Mouse (Mus musculus): ENCODE measurements around the gene Rassf8. TPM values are rescaled to one million over a fixed set of nuclear protein-coding genes. Genes with fewer than 3 reads are reported as not detected.

The Rassf8 gene
- polyA plus RNA-seq, 1 experiment = 6.3 TPM

DNA sequence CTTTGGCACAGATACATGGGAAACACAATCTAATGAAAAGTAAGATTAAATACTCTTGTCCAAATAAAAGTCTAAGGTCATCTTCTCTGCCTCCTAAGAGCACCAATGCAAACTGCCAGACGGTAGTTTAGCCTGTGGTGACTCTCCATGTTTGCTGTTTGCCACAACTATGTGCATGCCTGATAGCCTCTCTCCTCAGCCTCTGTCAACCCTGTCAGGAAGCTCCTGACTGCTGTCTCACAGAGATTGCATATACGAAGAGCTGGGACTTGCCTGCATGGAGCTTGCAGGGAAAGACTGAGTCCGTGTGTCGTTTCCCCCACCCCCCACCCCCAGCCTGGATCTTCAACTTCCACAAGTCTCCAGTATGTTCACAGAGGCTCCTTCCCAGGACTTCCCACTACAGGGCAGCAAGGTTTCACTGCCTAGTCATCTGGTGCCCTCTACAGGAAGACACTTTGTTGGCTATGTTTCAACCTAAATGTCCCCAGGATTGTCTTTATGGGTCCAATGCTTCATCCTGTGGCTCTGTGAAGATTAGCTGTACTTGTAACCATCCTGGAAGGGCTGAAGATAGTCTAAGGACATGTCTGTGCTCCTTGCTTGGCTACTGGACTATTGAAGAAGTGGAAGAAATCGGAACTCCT, 77.2 kb downstream of the Rassf8 start:
- Histone ChIP-seq H3K4me2 (ENCODE audit: low read depth) (no peak overlapping the region), H3K4me3 (no peak overlapping the region), H3K27me3 (ENCODE audit: control insufficient read depth, insufficient read depth, insufficient read length) (no peaks in the 10 kb centered on the region), H3K79me2 (ENCODE audit: control insufficient read depth, insufficient read depth) (no peaks in the 10 kb centered on the region), H3ac (ENCODE audit: control insufficient read depth, insufficient read length) (no peak overlapping the region), H3K36me3 (ENCODE audit: control insufficient read depth, insufficient read depth) (no peaks in the 10 kb centered on the region)
- TF ChIP-seq MAX (IDR thresholded peaks at IDR 0.05; ENCODE audit: low read depth) = no peak
- TF ChIP-seq TCF3 (IDR thresholded peaks at IDR 0.05; ENCODE audit: insufficient read length, low read depth) = no peak
- no peak for TF ChIP-seq E2F4 (IDR thresholded peaks at IDR 0.05; ENCODE audit: insufficient read depth)

DNA sequence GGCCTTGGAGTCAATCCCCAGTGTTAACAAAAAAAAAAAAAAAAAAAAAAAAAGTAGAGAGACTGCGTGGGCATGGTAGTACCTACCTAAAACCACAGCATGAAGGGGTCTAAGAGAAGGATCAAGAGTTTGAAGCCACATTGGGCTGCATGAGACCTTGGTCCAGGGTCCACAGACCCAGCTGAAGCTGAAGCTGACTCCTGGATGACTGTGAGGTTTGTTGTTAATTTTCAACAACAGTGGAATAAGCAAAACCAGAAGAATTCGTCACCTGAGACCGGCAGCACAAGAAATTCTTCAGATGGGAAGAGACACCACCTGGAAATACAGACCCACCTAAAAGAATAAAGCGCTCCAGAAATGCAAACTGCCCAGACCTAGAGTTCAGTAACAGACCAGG, 79.8 kb downstream of the Rassf8 start:
- Histone ChIP-seq H3K36me3 (ENCODE audit: control insufficient read depth, insufficient read depth) (no peaks in the 10 kb centered on the region), H3K4me3 (no peak overlapping the region), H3K27me3 (ENCODE audit: control insufficient read depth, insufficient read depth, insufficient read length) (no peaks in the 10 kb centered on the region), H3K4me2 (ENCODE audit: low read depth) (no peak overlapping the region), H3ac (ENCODE audit: control insufficient read depth, insufficient read length) (no peak overlapping the region), H3K79me2 (ENCODE audit: control insufficient read depth, insufficient read depth) (no peaks in the 10 kb centered on the region)
- no peak for TF ChIP-seq MAX (IDR thresholded peaks at IDR 0.05; ENCODE audit: low read depth)
- no peak for TF ChIP-seq REST (IDR thresholded peaks at IDR 0.05; ENCODE audit: insufficient read depth, insufficient read length)
- no peak for TF ChIP-seq TCF12 (IDR thresholded peaks at IDR 0.05; ENCODE audit: insufficient read depth, poor library complexity, severe bottlenecking)

DNA sequence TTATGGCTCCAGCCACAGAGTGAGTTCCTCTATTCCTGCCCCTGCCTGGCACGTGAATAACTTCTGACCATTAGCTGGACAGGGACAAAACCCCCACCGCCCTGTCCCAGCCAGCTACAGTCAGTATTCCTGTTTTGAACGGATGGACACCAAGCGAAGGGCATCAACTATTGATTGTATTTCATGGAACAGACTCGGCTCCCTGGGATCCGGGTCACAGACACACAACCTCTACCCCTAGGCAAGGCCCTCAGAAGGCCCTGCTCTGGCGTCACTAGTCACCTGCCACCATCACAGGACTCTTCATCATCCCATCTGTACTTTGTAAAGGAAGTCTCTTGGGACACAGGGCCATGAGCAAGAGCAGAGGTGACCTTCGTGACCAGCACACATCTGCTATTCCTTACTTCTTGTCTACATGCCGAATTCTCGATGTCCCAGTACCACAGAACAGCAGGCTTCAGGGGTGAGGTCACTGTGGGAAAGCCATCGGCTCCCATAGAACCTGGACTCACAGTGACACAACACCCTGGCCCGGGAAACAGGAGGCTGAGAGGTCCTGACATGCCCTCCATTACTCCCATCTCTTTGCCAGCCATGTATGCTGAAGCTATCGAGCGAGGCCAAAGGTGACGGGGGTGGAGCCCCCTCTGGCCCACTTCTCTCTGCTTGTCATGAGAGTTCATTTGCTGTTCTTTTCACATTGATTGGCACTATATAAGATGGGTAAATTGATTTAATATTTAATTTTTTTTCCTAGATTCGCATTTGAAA, 82.7 kb downstream of the Rassf8 start:
- H3K79me2 ChIP-seq (ENCODE audit: control insufficient read depth, insufficient read depth) = no peaks in the 10 kb centered on the region
- TF ChIP-seq E2F4 (IDR thresholded peaks at IDR 0.05; ENCODE audit: insufficient read depth) = no peak
- TF ChIP-seq SRF (IDR thresholded peaks at IDR 0.05; ENCODE audit: control insufficient read depth, insufficient read length, low read depth) = no peak
- no peak for TF ChIP-seq CEBPB (IDR thresholded peaks at IDR 0.05; ENCODE audit: insufficient read depth, poor library complexity, severe bottlenecking)
- TF ChIP-seq USF1 (IDR thresholded peaks at IDR 0.05; ENCODE audit: low read depth) = no peak
- no peak for TF ChIP-seq POLR2AphosphoS2 (IDR thresholded peaks at IDR 0.05; ENCODE audit: insufficient read length, low read depth)
- TF ChIP-seq MYOG (IDR thresholded peaks at IDR 0.05; ENCODE audit: control insufficient read depth in 1 of 3, insufficient read depth in 1 of 3, insufficient read length in 2 of 3, low read depth in 2 of 3) = no peak
- H3K27me3 ChIP-seq (ENCODE audit: control insufficient read depth, insufficient read depth, insufficient read length) = no peaks in the 10 kb centered on the region
- no peaks in the 10 kb centered on the region for H3K36me3 ChIP-seq (ENCODE audit: control insufficient read depth, insufficient read depth)
- no peak overlapping the region for H3ac ChIP-seq (ENCODE audit: control insufficient read depth, insufficient read length)
- no peak overlapping the region for H3K4me2 ChIP-seq (ENCODE audit: low read depth)
- H3K4me3 ChIP-seq = no peak overlapping the region

DNA sequence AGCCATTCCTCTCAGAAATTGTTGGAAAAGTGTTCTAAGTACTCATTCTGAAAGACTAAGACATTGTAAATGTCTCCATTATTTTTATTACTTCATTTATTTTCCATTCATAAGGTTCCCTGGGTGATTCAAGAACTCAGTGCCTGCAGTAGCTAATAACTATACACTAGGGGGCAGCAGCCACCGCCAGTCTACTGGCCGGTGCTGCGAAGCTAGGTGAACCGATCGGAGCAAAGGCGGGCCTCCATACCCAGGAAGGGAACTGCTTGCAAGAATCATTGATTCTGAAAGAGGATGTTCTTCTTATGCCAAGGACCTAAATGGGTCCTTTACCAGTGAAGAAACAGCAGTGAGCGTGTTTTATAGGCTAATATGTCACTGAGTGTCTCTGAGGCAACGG, 83.6 kb downstream of the Rassf8 start:
- Histone ChIP-seq H3ac (ENCODE audit: control insufficient read depth, insufficient read length) (no peak overlapping the region), H3K79me2 (ENCODE audit: control insufficient read depth, insufficient read depth) (no peaks in the 10 kb centered on the region), H3K27me3 (ENCODE audit: control insufficient read depth, insufficient read depth, insufficient read length) (no peaks in the 10 kb centered on the region), H3K4me2 (ENCODE audit: low read depth) (no peak overlapping the region), H3K4me3 (no peak overlapping the region), H3K36me3 (ENCODE audit: control insufficient read depth, insufficient read depth) (no peaks in the 10 kb centered on the region)
- TF ChIP-seq TCF12 (IDR thresholded peaks at IDR 0.05; ENCODE audit: insufficient read depth, poor library complexity, severe bottlenecking) (no peak), REST (IDR thresholded peaks at IDR 0.05; ENCODE audit: insufficient read depth, insufficient read length) (no peak), POLR2AphosphoS2 (IDR thresholded peaks at IDR 0.05; ENCODE audit: insufficient read length, low read depth) (no peak), USF1 (IDR thresholded peaks at IDR 0.05; ENCODE audit: low read depth) (no peak), MAX (IDR thresholded peaks at IDR 0.05; ENCODE audit: low read depth) (no peak), MYOG (IDR thresholded peaks at IDR 0.05; ENCODE audit: control insufficient read depth in 1 of 3, insufficient read depth in 1 of 3, insufficient read length in 2 of 3, low read depth in 2 of 3) (no peak), E2F4 (IDR thresholded peaks at IDR 0.05; ENCODE audit: insufficient read depth) (no peak), MYOD1 (IDR thresholded peaks at IDR 0.05; ENCODE audit: control insufficient read depth in 1 of 3, insufficient read length in 2 of 3, low read depth in 2 of 3) (no peak), CEBPB (IDR thresholded peaks at IDR 0.05; ENCODE audit: insufficient read depth, poor library complexity, severe bottlenecking) (no peak), TCF3 (IDR thresholded peaks at IDR 0.05; ENCODE audit: insufficient read length, low read depth) (no peak), SRF (IDR thresholded peaks at IDR 0.05; ENCODE audit: control insufficient read depth, insufficient read length, low read depth) (no peak), POLR2A (IDR thresholded peaks at IDR 0.05; ENCODE audit: insufficient read length, low read depth) (no peak)

DNA sequence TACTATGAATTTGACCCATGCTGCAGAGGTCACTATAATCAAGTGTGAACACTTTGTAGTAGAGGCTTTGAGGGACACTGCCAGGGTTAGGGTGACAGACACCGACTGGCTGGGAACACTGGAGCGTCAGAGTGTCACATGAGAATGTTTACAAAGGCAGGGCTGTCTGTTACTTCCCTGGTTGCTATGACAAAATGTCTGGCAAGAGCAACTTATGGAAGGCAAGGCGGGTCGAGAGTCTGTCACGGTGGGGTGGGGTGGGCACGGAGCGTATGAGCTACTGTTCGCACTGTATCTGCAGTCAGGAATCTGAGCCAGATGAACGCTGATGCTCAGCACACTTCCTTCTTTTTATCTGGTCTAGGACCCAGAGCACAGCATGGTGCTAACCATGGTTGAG, 84.1 kb downstream of the Rassf8 start:
- H3K79me2 ChIP-seq (ENCODE audit: control insufficient read depth, insufficient read depth) = no peaks in the 10 kb centered on the region
- H3K36me3 ChIP-seq (ENCODE audit: control insufficient read depth, insufficient read depth) = no peaks in the 10 kb centered on the region
- H3K27me3 ChIP-seq (ENCODE audit: control insufficient read depth, insufficient read depth, insufficient read length) = no peaks in the 10 kb centered on the region
- no peak for TF ChIP-seq REST (IDR thresholded peaks at IDR 0.05; ENCODE audit: insufficient read depth, insufficient read length)
- no peak for TF ChIP-seq TCF12 (IDR thresholded peaks at IDR 0.05; ENCODE audit: insufficient read depth, poor library complexity, severe bottlenecking)
- TF ChIP-seq MYOG (IDR thresholded peaks at IDR 0.05; ENCODE audit: control insufficient read depth in 1 of 3, insufficient read depth in 1 of 3, insufficient read length in 2 of 3, low read depth in 2 of 3) = no peak
- no peak for TF ChIP-seq SRF (IDR thresholded peaks at IDR 0.05; ENCODE audit: control insufficient read depth, insufficient read length, low read depth)
- TF ChIP-seq CEBPB (IDR thresholded peaks at IDR 0.05; ENCODE audit: insufficient read depth, poor library complexity, severe bottlenecking) = no peak
- no peak for TF ChIP-seq USF1 (IDR thresholded peaks at IDR 0.05; ENCODE audit: low read depth)
- TF ChIP-seq E2F4 (IDR thresholded peaks at IDR 0.05; ENCODE audit: insufficient read depth) = no peak
- no peak for TF ChIP-seq POLR2AphosphoS2 (IDR thresholded peaks at IDR 0.05; ENCODE audit: insufficient read length, low read depth)
- no peak for TF ChIP-seq MYOD1 (IDR thresholded peaks at IDR 0.05; ENCODE audit: control insufficient read depth in 1 of 3, insufficient read length in 2 of 3, low read depth in 2 of 3)
- TF ChIP-seq TCF3 (IDR thresholded peaks at IDR 0.05; ENCODE audit: insufficient read length, low read depth) = no peak
- no peak for TF ChIP-seq MAX (IDR thresholded peaks at IDR 0.05; ENCODE audit: low read depth)
- no peak for TF ChIP-seq POLR2A (IDR thresholded peaks at IDR 0.05; ENCODE audit: insufficient read length, low read depth)
- no peak overlapping the region for H3K4me3 ChIP-seq
- H3ac ChIP-seq (ENCODE audit: control insufficient read depth, insufficient read length) = no peak overlapping the region
- no peak overlapping the region for H3K4me2 ChIP-seq (ENCODE audit: low read depth)

Measured in myocyte (in vitro differentiated cells).